ENCODE assay signal across 19 mouse cellular contexts in the genomic region with DNA sequence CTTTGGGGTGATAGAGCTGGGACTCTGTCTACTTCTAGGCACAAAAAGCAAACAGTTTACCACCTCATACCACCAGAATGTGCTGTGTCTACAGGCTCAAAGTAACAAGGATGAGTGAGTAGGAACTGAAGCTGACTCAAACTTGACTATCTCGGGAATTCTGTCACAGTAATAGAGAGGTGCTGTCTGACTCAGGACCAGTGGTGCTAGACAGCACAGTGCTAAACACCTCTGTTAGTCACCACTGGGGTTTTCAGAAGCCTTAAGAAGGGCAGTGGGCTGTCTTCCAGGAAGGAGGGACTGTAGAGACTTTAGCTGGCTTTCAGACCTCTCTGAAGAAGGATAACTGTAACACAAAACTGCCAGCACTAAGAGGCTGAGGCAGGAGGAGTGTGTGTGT.
"Had no signal": no experiment of that assay in that cellular context is flagged by ENCODE, and none has a peak within 500 bp of the region (broad histone marks: within the 10 kb centered on the region; RNA-seq: fewer than 3 reads in every experiment).

No protein-coding gene starts in this region.

- H3K27ac ChIP-seq: kidney, embryonic 15.5 days; limb, embryonic 12.5 days; limb, embryonic 15.5 days; liver, embryonic 13.5 days; macrophage; midbrain, embryonic 12.5 days; midbrain, embryonic 15.5 days; neural tube, embryonic 13.5 days had no signal

- H3K4me3 ChIP-seq: kidney, embryonic 15.5 days; limb, embryonic 12.5 days; limb, embryonic 15.5 days; liver, embryonic 13.5 days; midbrain, embryonic 12.5 days; midbrain, embryonic 15.5 days; myocyte; neural tube, embryonic 13.5 days had no signal

- H3K4me1 ChIP-seq: kidney, embryonic 15.5 days; limb, embryonic 12.5 days; limb, embryonic 15.5 days; midbrain, embryonic 12.5 days; midbrain, embryonic 15.5 days; neural tube, embryonic 13.5 days had no signal

- H3K4me2 ChIP-seq: kidney, embryonic 15.5 days; limb, embryonic 12.5 days; limb, embryonic 15.5 days; liver, embryonic 13.5 days; midbrain, embryonic 12.5 days; midbrain, embryonic 15.5 days; neural tube, embryonic 13.5 days had no signal

- DNase-seq: kidney, adult 8-10 months; kidney, postnatal 10 days; kidney, postnatal 36 days; left cerebral cortex, postnatal 4 days; liver, embryonic 13.5 days; lung, adult 2 months; retina, postnatal 1 day; right cerebral cortex, postnatal 25 days; spleen, adult 18-20 months; thymus, adult 18-20 months; thymus, postnatal 36 days had no signal

- ATAC-seq: midbrain, embryonic 15.5 days had no signal

- H3K9ac ChIP-seq: kidney, embryonic 15.5 days; limb, embryonic 12.5 days; limb, embryonic 15.5 days; liver, embryonic 13.5 days; midbrain, embryonic 12.5 days; midbrain, embryonic 15.5 days; neural tube, embryonic 13.5 days had no signal

- H3K9me3 ChIP-seq: kidney, embryonic 15.5 days; limb, embryonic 12.5 days; limb, embryonic 15.5 days; liver, embryonic 13.5 days; midbrain, embryonic 12.5 days; midbrain, embryonic 15.5 days; neural tube, embryonic 13.5 days had no signal

- H3K27me3 ChIP-seq: kidney, embryonic 15.5 days; limb, embryonic 12.5 days; limb, embryonic 15.5 days; liver, embryonic 13.5 days; midbrain, embryonic 12.5 days; midbrain, embryonic 15.5 days; neural tube, embryonic 13.5 days had no signal

- H3K36me3 ChIP-seq: kidney, embryonic 15.5 days; limb, embryonic 12.5 days; limb, embryonic 15.5 days; liver, embryonic 13.5 days; midbrain, embryonic 12.5 days; midbrain, embryonic 15.5 days had no signal
